Mouse (Mus musculus): ENCODE measurements around the gene Hnrnpr.

GRCm38 (mm10) chr4:136284455-136284854, 26.3 kb upstream of the Hnrnpr start, which contains the start of gene Zfp46:
- TF ChIP-seq GATA1 (IDR thresholded peaks at IDR 0.05; ENCODE audit: low read length): no peak
- no peak for TF ChIP-seq TAL1 (IDR thresholded peaks at IDR 0.05; ENCODE audit: low read length)

Measured in erythroblast, embryonic 14.5 days (primary cell).